Mouse (Mus musculus): ENCODE data around the gene Slc35b3.

The Slc35b3 gene

DNA sequence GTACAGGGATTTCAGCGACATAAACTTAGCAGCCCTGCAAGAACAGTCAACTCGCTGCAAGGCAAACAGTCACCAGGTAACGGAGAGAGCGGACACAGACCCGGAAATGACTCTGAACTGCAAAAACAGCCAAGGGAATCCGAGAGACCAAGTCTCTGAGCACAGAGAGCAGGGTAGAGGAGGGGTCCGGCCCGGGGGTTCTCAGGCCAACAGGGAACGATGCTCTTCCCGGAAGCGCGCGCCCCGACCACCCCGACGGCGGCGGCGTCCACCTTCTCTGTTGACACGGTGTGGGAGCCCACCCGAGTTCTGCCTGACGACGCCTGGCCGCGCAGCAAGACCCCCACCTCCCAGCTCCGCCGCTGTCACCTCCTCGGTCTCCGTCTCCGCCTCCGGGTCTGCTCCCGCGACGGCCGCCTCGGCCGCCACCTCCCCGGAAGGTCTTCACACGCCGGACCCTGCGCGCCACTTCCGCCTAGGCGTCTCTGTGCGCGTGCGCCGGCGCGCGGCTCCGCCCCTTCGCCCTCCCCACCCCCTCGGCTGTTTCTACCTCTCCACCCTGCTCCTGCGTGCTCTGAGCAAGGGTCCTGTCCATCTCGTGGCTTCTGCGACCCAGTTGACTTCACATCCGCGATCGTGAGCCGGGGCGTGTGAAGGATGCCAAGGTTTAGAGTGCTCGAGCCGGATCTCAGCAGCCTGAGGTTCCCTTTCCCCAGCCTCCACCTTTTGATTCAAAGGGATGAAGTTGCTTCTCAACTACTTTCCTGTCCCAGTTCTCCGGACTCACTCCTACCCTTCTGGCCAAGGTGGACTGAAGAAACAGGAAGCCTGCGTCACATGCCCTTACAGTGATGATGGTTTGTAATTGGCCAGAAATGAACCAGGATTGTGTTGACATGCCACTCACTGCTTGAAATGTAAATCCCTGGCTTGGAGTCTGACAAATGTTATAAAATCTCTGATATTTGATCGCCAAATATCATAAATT lies at the start of gene Slc35b3:
Gene Slc35b3, minus strand, starts transcription at position 813 of the 988 bp plus-strand sequence.
- peak; percentile 10 to 62 for DNase-seq (ENCODE audit: low read depth in 1 of 2, low spot score in 2 of 2)

DNA sequence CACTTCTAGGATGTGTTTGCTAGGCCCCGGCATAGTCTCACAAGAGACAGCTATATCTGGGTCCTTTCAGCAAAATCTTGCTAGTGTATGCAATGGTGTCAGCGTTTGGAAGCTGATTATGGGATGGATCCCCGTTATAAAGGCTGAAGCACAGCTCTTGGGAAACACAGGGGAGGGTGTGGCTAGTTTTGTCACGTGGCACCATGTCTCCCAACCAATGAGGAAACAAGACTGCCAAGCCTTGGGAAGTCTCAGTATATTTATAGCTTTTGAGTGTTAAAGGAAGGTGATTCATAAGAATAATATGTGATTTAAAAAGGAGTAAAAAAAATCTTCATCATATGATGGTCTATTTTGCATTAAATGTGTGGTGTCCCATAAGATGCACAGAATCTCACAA lies 49.6 kb upstream of the Slc35b3 start:
- DNase-seq (ENCODE audit: low read depth in 1 of 2, low spot score in 2 of 2) = no peak

DNA sequence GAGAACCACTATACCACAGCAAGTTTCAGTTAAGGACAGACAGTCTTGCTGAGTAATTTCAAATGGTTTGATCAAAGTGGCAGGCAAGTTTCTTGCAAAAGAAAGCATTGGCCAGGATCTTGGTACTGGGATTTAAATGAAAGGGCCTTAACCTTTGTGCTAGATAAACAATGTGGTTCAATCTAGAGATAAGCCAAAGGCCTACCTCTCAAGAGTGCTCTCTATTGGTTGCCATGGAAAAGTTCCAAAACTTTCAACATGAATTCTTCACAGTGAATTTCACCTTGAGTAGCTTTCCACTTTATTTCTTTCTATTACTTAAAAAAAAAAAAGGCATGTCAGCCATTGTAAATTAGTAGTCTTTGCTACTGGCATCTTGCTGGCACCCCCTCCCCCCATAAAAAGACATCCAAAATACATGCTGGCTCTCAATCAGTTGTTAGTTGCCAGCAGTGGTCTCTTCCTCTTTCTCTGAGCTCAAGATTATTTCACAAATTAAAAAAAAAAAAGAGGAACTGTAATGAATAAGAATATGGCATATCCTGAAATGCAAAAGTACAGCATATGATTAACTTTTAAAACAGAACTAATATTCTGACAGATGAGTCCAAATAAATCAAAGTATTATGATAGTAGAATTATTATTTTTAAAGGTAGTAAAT lies 42.6 kb upstream of the Slc35b3 start:
- no peak for DNase-seq (ENCODE audit: low read depth in 1 of 2, low spot score in 2 of 2)

DNA sequence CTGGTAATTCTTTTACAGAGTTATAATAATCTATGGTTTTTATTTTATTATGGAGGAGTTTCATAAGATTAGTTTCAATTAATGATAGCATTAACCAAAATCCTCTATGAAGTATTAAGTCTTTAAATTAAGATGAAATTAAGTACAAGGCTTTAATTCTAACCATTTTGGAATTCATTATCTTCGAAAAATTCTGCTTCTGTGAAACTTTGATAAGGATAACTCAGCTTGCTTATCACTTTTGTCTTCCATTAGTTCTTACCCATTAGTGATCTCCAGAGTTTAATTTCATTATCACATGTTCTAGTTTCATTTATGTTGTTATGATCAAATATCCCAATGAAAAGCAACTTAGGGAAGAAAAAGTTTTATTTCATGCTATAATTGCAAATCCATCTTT lies 41.7 kb upstream of the Slc35b3 start:
- DNase-seq (ENCODE audit: low read depth in 1 of 2, low spot score in 2 of 2) = no peak

DNA sequence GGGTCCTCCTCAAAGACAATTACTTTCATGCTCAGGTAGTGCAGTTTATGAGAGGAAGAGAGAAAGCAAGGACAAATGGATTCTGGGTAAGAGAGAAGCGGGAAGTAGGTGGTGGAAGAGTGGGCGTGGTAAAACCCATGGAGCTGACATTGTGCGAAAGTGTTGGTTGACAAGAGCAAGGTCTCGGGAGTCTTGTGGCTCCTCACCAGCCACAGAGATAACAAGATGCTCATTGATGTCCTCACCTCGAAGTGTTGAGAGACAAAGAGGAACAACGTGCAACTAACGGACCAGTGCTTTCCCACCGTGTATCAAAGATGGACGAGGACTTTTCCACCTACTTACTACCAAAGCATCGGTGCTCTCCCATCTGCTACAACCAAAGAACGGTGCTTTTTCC lies 40.8 kb upstream of the Slc35b3 start:
- DNase-seq (ENCODE audit: low read depth in 1 of 2, low spot score in 2 of 2) = no peak

DNA sequence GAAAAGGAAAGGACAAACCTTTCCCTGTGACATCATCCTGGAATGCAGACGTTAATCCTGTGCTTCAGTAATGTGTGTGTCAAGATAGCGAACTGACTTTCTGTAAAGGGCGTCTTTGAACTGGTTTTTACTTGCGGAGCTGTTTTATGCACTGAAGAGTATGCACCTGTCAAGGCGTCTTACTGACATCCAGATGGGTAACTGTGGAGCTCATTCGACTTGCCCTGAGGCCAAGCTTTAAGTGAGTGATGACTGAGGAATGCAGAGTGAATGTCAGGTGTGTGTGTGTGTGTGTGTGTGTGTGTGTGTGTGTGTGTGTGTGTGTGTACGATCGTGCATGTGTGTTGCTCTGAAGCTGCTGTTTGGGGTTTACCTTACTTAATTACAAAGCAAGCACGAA lies 38.3 kb upstream of the Slc35b3 start:
- no peak for DNase-seq (ENCODE audit: low read depth in 1 of 2, low spot score in 2 of 2)

DNA sequence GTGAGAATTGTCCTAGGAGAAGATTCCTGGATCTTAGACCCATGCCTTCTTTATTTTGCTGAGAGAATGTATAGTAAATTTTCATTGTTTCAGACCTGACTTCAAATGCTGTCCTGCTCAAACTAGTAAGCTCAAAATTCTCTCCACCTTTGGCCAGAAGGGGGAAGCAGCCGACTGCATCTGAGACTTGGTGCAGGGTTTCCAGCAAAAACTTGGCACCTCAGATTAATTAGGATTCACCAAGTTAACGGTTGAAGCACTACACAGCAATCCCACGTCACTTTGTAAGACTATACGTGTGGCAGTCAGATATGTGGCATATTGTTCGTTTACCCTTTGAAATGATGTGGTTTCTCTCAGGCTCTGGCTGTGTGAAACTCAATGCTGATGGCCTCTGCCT lies 31.9 kb upstream of the Slc35b3 start:
- no peak for DNase-seq (ENCODE audit: low read depth in 1 of 2, low spot score in 2 of 2)

DNA sequence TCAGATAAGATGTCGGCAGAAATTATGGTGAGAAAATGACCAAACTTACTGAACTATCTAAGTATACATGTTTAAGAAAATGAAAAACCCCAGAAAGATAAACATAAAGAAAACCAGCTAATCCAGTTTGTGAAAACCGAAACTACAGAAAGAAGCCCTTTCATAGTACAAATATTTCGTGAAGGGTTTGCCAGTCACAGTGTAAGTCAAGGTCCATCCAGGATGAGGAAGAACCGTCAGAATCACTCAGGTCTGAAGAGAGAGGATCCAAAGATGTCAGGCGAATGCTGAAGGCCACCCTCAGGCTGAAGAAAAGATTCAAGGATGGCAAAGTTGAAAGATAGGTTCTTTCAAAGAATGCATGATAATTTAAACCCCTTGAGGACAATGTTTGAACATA lies 23.1 kb upstream of the Slc35b3 start:
- DNase-seq (ENCODE audit: low read depth in 1 of 2, low spot score in 2 of 2) = no peak

DNA sequence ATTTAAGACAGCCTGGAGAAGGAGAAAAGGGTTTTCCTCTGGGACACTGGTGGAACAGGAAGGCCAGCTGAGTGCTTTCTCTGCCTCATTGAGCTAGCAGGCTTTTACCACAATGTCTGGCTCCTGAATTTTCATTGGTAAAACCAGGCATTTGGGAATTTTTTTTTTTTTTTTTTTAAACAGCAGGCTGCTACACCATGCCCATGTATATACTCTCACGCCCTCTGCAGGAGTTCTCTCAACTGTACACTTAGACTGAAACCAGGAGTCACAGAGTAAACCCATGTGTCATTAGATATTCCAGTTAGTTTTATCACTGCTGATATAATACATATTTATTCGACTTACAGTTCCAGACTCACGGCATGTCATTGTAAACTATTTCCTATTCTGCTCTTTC lies 20.2 kb upstream of the Slc35b3 start:
- no peak for DNase-seq (ENCODE audit: low read depth in 1 of 2, low spot score in 2 of 2)

DNA sequence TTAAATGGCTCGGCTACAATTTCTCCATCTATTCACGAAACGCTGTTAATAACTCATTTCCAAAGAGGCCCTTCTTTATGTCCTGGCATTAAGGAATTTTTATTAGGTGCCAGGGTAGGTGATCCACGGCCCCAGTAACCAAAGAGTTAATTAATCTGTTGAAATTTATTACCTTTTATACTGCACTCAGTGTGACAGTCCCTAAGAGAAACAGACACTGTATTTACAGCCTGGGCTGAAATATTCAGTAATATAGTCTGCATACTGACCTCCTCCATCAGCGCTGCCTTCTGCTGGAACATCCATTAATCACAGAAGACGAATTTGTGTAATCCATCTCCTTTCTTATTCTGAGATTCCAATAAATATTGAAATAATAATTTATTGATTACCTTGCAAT lies 16.3 kb upstream of the Slc35b3 start:
- no peak for DNase-seq (ENCODE audit: low read depth in 1 of 2, low spot score in 2 of 2)

DNA sequence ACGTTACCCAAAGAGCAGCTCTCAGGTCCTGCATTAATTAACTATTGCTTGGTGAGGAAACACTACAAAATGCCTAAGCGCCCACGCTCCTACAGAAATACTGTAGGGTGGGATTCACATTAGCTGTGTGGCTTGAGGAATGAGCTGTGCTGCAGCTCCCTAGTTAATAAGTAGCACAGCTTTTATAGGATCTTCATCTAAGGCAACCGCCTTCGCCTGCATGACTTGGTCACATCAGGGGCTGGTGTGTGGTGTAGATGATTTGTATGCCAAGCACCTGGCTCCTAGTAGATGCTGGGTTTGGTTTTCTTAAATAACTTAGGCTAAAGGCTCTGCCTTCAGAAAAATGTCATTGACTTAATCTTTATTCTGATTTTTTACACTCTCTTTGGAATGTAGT lies 15.2 kb upstream of the Slc35b3 start:
- no peak for DNase-seq (ENCODE audit: low read depth in 1 of 2, low spot score in 2 of 2)

DNA sequence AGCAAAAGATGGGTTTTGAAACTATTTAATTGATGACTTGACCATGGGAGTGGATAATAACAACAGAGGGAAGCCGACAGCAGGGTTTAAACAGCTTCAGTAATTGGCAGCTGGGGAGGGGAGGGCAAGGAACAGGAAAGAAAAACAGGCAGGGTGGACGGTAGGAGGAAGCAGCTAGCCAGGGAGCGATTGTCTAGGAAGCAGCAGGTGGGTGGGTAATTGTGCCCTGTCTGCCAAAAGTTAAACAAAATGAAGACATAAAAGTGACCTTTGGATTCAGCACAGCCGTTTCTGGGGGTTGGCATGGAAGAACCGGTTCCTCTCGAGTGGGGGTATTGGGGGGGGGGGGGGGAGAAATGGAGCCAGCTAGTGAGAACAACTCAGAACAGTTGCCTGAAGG lies 11.9 kb upstream of the Slc35b3 start:
- no peak for DNase-seq (ENCODE audit: low read depth in 1 of 2, low spot score in 2 of 2)

DNA sequence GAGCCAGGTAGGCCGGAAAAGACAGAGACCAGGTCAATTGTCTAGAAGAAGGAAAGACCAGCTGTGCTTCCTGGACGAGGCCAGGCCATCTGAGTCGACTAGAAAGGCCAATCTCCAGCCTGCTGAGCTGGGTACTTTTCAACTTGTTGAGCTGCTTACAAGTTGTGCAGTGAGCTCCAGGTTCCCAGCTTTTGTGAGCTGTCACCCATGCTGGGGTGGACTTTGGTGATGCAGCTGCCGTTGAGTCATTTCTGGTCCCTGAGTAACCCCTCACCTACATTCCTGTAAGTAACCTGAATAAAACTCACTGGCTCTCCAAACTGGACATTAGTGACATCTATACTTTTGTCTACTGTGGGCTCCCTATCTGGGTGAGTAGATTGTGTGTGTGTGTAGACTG lies 10.4 kb upstream of the Slc35b3 start:
- DNase-seq (ENCODE audit: low read depth in 1 of 2, low spot score in 2 of 2) = no peak

DNA sequence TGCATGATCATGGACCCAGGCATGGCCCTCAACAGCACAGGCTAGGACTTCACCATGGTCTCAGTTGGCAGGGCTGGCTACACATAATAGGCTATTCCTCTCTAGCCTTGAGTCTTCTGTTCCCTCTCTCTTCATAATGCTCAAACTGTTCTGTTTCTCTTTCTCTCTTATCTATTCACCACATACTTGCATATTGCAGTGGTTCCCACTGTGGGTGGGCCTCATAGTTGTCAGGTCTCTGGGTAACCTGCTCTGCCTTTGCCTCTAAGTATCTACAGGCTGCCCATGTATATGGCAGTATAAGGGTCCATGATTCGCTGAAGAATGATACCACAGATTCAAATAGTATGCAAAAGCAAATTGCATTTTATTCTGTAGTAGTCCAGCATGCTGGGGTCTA lies 6.8 kb upstream of the Slc35b3 start:
- no peak for DNase-seq (ENCODE audit: low read depth in 1 of 2, low spot score in 2 of 2)

DNA sequence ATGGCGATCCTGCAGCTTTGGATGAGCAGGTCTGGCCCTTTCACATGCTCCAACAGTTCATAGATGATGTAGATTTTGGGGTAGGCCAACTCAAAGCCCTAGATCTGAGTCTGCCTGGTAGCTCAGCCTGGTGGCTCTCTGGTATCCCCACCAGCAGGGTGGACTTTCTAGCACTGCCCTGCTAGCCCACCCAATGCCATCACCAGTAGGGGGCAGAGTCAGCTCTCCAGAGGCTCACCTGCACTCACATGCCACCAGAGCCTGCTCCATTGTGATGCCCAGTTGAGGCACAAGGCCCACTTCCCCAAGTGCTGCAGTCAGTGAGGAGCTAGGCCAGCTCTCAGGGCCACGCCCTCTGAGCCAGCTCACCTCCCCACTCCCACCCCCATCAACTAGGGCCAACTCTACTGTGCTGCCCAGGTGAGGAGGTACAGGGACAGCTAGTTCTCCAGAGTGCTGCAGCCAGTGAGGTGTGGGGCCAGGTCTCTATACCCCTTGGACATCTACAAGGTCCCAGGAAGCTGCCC lies 6.3 kb upstream of the Slc35b3 start:
- no peak for DNase-seq (ENCODE audit: low read depth in 1 of 2, low spot score in 2 of 2)

DNA sequence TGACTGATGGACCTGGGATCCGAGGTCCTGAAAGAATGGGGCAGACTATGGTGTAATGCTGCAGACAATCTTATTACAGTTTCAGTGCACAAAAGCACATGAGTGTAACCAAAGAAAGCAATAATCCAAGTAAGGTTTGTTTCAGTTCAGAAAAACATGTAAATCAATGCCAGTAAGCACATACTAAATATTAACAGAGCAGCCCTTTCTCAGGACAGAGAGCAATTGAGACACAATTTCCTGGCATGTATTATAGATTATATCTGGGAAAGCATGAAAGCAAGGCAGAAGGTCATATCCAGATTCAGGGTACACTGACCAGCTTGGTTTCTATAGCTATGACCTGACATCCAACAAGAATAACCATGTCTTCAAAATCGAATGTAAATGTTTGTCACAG lies 2.1 kb upstream of the Slc35b3 start:
- no peak for DNase-seq (ENCODE audit: low read depth in 1 of 2, low spot score in 2 of 2)

DNA sequence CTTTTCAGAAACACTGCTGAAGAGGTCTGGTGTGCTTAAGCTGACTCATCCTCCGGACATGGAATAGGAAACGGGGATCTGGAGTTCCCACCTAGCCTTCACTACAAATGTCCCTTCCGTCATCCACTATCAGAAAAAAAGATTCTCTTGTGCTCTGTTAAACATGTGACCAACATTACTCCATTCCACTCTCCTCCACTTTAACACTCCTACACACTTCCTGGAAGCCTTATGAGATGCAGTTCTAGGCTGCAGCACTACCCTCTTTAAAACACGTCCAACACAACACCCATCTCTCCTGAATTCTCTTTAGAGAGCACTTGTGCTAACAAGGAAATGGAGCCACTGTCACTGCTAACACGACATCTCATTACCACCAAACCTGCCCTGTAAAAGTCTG lies 2.6 kb downstream of the Slc35b3 start:
- DNase-seq (ENCODE audit: low read depth in 1 of 2, low spot score in 2 of 2) = no peak

DNA sequence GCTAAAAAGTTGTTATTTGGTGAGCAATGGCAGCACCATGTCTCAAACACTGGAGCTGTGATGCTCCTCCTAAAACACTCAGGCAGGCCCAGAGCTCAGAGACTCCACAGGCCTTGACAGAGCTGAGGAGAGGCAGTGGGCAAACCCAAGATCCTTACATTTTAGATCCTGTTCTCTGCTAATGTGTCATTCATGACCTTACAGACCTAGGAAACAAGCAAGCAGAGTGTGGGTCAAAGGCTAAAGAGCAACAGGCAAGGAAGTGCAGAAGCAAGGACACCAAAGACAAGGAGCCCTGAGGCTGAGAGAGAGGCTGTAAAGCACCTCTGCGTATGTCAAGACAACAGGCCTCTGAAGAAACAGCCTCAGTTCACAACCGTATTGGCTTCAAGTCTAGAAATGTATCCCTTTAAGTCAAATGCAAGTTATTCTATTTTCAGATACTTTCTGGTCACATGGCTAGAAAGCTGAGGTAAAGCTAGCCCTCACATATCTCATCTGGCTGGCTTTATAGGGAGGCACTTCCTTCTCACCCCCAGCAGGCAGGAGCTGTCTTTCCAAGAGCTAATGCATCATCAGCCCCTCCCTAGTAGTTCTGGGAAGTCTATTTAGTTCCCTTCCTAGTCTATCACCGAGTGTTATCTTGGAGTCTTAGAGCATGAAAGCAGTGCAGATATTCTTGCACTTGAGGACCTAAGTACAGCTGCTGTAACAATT lies 14.2 kb downstream of the Slc35b3 start:
- no peak for DNase-seq (ENCODE audit: low read depth in 1 of 2, low spot score in 2 of 2)

DNA sequence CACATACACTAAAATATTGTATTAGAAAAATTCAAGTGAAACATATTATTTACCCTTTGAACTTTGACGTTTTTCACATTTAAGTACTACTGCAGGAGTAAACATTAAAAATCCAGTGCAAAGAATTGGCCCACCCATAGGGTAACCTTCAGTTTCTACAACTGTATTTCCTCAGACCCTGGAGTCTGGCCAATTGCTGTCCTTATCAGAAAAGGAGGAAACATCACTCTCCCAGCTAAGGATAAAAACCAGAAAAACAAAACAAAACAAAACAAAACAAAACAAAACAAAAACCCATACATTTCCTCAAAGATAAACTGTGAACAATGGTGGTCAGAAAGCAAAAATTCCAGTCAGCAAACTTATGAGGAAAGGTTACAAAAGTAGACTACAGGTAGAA lies 14.9 kb downstream of the Slc35b3 start:
- DNase-seq (ENCODE audit: low read depth in 1 of 2, low spot score in 2 of 2) = no peak

DNA sequence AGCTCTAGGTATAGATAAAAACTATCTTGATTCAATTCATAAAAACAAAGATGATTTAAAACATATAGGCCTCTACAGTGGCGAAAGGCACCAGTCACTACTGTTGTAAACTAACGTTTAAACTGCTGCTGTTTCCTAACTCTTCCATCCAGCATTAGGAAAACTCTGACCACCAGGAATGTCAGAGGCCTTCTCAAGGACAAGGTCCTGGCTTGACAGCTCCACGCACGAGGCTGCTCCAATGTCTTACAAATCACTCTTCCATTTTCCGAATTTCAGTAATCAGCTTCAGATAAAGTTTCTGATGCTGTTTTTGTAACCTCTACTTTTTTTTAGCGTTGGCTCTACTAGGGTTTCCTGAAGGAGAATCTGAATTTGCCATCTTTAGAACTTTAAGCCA lies 15.7 kb downstream of the Slc35b3 start:
- DNase-seq (ENCODE audit: low read depth in 1 of 2, low spot score in 2 of 2) = no peak

DNA sequence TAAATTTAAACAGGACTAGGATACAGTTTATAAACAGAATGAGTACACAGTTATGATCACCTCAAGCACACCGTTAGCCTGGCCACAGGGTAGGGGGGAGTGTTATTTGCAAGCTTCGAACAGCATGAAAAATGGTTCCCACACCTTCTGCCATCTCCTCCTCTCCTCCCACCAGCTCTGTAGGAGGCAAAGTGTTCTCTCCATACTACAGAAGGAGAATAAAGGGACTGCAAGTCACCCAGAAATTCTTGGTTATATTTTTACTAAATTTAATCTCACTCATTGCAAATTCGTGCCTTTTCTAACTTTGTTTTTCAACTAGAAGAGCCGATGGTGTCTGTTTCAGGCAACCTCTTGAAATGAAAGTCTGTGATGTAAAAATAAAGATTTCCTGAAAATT lies 18.9 kb downstream of the Slc35b3 start:
- no peak for DNase-seq (ENCODE audit: low read depth in 1 of 2, low spot score in 2 of 2)

DNA sequence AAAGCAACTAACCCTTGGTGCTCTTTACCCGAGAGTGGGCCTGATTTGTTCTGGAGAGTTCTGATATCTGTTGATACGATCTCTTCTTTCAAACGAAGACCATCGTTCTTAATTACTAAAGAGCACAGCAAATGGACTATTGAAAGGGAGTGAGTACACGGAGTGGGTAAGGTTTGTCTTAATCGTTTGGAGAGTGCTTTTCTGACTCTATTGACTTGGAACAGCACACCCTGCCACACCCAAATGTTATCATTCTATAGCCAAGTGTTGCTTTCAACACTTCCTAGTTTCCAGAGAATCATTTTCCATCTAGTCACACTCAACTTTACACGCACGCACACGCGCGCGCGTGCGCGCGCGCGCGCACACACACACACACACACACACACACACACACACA lies 19.4 kb downstream of the Slc35b3 start:
- DNase-seq (ENCODE audit: low read depth in 1 of 2, low spot score in 2 of 2) = no peak
